Mouse (Mus musculus) regulatory T cell (primary cell): ENCODE data around the gene Prkca.

Experiments used
- in situ Hi-C: fragments of 300-600 bp; cut with MboI, MseI; formaldehyde crosslinking; loops from one replicate; pipeline ENCODE4 v1.15.1; 2025; ENCODE audit warnings: high pct_unique_total_duplicates

The Prkca gene

DNA sequence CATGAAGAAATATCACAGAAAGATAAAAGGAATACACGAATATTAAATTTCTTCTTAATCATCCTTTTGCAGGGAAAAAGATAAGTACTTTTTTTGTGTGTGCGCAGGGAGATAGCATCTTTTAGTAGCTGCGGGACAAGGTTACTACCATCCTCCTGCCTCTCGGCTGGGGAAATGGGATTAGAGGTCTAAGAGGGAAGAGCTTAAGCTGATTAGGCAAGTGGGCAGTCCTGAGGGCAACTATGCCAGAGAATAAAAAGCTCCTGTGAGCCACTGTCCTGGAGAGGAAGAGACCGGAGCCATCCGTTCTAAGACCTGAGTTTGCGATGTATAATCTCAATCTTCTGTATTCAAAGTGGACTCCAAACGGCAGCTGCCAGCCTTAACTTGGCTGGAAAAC lies 45.8 kb downstream of the Prkca start:
- in situ Hi-C loops: no loop called here

DNA sequence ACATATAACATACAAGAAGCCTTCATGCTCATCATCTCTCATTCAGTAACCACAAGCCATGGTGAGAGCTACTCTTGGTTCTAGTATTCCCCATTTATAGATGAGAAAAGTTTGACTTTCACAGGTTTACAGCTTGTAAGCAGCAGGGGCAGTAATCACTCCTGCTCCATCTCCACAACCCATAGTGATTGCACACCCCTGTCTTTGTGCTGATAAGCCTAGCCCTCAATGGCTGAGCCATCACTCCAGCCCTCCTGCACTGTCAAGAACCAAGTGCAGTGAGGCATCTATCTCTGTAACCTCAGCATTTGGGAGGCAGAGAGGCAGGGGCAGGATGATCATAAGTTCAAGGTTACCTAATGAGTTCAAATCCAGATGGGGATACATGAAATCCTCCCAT lies 48.4 kb downstream of the Prkca start:
- in situ Hi-C loops: no loop called here

DNA sequence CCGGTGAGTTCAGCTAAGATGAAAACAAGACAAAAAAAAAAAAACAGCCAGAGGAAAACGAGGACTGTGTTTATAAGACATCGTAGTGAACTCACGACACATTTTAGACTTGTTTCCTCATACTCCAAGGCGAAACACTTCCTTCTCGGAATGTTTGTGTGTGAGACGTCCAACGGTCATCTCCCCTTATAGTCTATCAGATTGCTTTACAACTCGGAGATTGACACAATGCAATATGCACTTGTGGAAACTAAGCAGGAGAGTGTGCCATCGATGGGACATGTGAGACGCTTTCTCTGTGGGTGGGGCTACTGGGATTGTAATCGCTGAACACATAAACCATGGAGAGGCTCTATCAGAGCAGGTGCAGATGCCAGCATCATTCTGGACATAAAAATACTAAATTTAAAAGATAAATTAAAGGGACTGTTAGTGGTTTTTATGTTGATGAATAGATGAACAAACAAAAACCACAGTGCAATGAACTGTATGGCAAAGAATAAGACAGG lies 49.4 kb downstream of the Prkca start:
- in situ Hi-C loops: no loop called here

DNA sequence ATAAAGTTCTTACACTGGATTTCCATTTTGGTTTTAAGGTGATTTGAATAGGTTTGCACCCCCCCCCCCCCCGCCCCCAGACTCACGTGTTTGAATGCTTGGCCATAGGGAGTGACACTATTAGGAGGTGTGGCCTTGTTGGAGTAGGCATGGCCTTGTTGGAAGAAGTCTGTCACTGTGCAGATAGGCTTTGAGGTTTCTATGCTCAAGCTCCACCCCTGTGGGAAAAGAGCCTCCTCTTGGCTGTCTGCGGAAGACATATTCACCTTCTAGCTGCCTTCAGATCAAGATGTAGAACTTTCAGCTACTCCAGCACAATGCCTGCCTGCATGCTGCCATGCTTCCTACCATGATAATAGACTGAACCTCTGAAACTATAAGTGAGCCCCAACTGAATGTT lies 49.9 kb downstream of the Prkca start:
- in situ Hi-C loops: no loop called here

DNA sequence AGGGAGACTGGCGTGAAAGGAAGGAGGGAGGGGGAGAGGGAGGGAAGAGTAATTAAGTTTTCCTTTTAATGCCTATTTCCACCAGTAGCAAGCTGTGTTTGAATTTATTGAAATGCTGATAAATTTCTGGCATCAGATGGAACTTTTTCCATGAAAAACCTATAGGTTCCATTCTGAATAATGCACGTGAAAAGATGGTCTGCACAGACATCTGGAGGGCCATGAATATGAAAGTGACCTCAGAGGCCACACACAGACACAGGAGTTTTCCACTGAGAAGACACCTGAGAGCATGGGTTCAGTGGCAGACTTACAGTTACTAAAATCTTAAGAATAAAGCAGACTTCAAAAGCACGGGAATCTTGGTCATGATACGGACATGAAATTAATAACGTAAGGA lies 54.5 kb downstream of the Prkca start:
- in situ Hi-C loops: no loop called here

DNA sequence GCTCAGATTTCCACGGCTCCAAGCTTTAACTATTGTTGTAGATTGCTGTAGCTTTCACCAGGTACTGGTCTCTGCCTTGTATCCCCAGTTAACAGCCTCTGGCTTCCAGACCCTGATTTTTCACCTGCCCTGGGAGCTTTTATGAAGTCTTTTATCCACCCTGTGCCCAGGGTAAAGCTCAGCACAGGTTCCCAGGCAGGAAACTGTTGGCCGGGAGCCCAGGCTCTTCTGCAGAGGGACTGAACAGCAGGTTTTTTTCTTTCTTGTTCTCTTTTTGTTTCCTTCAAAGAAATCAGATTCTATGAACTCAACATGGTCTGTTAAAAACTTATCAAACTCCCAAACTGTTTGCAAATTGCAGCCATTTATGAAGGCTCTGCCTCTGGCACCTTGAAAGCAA lies 56.4 kb downstream of the Prkca start:
- in situ Hi-C loops: no loop called here

DNA sequence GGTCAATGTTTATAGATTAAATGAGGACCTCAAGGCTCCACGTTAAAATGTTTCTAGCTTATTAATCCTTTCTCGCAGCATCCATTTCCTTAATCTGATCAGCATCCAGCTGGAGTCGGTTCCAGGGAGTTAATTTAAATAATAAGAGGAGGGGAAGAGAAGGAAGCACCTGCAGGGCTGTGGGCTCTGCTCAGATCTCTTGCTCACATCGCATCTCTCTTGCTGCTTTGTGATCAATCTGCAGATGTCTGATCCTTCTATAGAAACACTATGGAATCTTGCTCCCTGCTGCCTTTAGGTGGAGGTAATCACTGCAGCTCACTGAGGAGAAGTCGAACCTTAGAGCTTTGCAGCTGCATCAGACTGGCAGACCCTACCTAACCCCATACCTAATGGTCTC lies 58.7 kb downstream of the Prkca start:
- in situ Hi-C loops: no loop called here

DNA sequence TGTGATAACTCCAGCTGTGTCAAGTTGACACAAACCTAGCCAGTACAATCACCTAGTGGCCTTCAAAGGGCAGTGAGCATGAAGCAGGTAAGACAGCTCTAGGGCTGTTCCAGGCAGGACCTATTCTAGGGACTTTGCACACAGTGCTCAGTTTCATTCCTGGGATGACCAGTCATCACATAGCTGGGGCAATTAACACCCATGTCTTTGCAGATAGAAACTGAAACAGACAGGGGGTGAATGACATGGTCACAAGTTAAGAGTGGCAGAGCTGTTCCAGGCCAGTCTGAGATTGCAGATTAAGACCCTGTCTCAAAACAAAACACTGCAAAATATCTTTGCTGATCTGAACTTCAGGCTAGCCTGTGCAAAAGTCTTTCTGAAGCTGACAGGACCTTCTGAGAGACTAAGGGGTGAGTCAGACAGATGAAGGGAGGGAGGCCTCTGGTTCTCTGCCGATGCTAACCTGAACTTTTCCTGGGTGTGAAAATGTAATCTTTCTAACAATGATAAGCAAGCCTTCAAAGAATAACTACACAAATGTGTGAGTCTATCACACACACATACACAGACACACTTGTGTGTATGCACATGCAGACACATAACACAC lies 60.8 kb downstream of the Prkca start:
- in situ Hi-C loops: loop anchor here (5.0 kb wide), 1 partner anchor 61 kb away; no protein-coding TSS in a partner anchor

DNA sequence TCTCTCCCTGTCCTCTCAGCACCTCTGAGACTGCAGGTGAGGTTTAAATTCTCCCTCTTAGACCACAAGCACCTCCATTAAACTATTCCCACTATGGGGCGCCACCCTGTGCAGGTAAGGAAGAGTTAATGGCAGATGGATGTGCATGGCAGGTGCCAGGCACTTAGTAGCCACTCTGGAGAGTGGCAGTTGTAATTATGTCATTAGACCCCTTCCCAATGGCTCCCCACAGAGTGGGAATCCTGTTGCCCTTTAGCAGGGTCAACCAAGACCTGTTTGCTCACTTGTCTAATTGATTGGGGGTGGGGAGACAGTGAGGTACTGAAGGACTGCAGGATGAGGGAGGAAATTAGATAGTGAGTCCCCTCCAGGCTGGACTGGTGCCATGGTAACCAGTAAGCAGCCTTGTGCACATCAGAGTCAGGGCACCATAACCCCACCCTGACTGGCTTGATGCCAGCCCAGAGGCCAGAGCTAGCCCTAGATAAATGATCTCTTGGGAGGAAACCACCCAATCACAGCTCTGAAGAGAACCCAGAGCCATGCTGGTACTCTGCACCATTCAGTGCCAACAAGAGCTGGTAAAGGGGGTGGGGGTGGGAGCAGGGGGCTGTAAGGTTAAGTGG lies 63.9 kb downstream of the Prkca start:
- in situ Hi-C loops: loop anchor here (5.0 kb wide), 1 partner anchor 58 kb away; no protein-coding TSS in a partner anchor

DNA sequence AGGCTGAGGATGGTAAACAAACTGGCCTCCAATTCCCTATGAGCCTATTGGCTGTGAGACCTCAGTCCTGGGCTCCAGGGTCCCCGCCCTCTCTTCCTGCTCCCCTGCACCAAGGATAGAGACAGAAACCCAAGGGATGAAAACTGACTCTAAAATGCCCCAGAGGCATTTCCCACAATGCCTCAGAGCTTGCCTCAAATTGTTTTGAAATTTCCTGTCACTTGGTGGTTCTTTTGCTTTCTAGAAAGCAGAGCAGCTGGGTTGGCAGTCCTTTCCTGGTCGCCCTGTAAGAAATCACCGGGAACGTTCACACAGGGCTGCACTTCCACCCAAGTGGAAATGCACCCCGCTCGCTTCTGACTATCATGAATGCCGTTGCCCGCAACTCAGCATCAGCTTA lies 66.6 kb downstream of the Prkca start:
- in situ Hi-C loops: no loop called here

DNA sequence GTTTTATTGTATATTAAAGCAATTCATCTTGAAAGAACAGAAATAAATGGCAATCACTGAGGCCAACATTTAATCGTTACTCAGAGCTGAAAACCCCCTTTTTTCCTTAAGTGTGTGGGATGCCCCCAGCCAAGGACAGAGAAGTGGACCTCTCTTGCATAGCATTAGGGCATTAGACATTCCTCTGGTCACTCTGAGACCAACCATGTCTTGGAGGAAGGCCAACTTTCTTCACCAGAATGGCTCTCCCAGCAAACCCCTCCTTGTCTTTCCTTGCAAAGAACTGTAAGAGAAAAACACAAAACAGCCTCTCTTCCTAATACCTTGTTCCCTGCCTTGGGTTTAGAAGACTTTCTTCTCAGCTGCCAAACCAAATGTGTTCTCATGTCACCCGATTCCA lies 67.6 kb downstream of the Prkca start:
- in situ Hi-C loops: no loop called here

DNA sequence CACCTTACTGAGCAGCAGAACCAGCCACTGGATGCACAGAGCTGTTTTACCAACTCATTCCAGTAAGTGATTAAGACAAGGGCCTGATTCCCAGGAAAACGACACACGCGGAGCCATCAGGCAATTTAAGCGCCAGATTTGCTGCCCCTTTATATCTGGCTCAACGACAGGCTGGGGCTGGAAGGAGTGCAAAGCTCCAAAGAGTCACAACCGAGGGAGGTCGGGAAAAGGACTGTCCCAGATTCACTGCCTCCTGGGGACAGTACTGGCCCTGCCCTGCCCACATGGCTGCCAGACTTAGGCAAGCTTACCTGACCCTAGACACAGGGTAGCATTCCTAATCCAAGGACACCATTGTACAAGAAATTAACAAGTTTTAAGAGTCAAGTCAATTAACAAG lies 69.7 kb downstream of the Prkca start:
- in situ Hi-C loops: loop anchor here (5.0 kb wide), 1 partner anchor 72 kb away; no protein-coding TSS in a partner anchor

DNA sequence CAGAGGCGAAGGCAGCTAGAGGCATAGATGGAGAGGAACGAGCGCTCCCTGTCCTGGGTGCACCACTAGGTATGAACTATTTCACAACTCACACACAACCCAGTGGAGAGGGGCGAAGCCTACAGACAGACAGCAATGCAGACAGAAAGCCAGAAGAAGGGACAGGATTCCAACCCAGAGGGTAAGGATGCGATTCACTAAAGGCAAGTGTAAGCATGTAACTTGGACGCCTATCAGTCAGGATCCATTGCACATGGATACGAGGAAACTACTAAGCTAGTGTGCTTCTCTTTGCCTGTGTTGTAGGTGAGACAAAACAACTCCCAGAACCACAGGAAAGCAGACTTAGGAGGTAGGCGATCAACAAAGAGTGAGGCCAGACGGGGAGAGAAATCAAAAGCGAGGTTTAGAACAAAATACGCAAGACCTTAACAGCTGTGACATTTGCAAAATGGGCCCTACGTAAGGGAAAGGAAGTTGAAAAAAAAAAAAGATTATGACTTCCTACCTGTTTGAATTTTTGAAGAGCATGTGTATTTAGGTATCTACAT lies 70.2 kb downstream of the Prkca start:
- in situ Hi-C loops: loop anchor here (5.0 kb wide), 1 partner anchor 71 kb away; no protein-coding TSS in a partner anchor

DNA sequence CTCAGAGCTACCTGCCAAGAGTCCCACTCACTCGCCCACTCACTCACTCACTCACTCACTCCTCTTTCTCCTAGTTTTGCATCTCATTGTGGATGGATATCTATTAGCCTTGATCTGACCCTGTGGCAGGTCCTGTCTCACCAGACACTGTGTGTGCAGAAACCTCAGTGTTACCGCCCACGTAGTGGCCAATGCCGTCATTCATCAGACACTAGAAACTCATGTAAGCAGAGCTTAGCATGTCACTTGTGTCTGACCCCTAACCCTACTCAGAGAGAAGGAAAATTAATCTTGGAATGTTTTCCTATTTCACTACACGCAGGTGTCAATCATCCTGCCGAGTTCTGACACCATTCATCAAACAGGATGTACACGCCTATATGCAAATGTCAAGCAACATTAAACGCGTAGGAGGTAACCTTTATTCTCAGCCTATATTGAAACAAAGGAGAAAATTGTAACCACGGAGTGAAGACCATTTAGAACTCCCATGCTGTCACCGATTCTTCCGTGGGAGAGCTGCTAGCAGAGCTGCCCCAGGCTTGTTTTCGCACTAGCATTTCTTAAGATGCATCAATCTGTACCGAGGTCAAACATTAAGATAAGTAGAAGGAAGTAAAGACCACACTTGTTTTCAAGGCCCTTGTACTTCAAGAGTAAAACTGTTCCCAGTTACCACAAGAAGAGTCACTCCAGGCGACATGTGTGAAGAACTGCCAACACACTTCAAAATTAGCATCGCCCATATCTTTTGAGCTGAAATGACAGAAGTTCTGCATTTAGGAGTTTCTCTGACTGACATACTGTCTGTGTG lies 70.9 kb downstream of the Prkca start:
- in situ Hi-C loops: loop anchor here (5.0 kb wide), 1 partner anchor 71 kb away; no protein-coding TSS in a partner anchor

DNA sequence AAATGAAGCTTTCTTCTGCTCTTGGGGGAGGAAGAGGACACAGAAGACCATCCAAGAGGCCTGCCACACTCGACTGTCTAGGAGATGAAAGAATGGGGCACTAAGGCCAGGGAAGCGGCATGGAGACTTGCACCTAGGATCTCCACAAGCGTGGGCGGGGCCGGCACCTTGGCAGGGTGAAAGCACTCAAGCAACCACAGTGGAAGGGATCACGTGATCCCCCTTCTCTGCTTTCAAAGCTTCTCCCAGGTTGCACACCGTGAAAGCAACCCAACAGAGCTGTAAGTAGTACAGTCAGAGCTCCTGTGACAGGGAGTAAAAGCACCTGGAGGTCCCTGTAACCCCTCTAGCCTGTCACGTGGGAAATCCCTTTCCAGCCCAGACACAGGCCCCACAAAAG lies 72.4 kb downstream of the Prkca start:
- in situ Hi-C loops: loop anchor here (5.0 kb wide), 1 partner anchor 69 kb away; no protein-coding TSS in a partner anchor

DNA sequence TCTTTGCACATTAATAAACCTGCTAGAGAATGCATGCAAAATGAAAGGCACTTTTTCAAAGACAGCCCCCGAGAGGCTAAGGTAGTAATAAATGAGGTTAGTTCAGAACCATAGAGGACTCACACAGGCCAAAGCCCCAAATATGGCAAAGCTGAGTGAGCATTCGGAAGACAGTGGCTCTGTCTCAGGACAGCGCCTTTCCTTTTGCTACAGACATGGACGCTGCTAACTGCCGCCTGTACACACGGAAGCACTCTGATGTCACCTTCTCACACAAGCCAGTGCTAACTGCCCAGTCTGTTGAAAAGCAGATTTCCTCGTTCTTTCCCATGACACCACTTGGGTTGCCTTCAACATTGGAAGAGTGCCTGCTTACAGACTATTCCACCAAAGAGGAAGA lies 74.2 kb downstream of the Prkca start:
- in situ Hi-C loops: loop anchor here (10.0 kb wide), 1 partner anchor 735 kb away; no protein-coding TSS in a partner anchor

DNA sequence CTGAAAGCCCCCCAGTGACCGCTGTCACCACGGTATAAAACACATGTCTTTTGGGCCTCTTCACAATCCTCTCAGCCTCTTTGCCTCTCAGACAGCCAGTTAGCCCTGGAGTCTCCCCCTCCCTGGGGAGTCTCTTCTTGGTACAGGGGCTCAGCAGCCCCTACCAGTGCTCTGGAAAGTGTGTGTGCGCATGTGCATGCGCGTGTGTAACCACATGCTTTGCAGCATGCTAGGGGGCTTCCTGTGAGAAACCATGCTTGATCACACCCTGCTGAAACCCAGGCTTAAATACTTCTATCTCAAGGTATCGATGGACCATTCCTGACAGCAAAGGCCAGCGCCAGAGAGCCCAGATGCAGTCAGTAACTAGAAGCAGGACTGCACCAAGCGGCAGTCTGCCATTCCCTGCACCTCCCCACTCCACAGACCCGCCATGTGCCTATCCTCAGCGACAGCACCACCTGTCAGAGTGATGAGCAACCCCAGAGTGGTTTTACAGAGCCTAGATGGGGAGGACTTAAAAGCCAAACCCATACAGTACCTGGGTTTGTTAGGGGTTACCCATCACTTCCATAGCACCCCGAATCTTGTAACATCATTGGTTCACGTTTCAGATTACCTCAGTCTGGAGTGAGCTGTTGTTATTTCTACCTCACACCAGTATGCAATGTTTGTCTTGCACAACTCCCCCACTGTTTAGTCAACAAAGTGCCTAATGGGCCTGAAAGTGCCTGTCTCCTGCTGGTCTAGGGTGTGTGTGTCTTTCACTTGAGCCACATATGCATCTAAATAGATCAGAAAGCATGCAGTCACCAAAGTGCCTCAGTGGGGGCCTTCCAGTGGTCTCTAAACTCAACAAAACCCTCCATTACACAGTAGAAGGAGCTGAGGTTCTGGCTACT lies 75.1 kb downstream of the Prkca start:
- in situ Hi-C loops: loop anchor here (10.0 kb wide), 1 partner anchor 734 kb away; no protein-coding TSS in a partner anchor

DNA sequence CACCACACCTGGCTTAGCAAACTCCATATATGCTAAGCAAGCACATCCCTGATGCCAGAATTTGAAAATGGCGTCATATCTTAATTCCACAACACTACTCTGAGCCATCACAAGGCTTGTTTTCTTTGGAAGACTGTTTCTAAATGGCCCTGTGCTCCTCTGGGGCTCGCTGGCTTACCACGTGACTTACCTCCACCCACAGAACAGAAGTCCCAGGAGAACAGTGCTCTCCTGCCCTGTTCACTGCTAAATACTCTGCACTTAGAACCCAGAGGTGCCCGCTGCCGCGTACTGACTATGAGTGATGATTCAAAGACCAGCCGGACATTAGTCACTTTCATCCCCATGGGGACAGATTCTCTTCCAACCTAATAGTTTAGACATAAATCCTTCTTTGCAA lies 75.9 kb downstream of the Prkca start:
- in situ Hi-C loops: loop anchor here (10.0 kb wide), 1 partner anchor 733 kb away; no protein-coding TSS in a partner anchor

DNA sequence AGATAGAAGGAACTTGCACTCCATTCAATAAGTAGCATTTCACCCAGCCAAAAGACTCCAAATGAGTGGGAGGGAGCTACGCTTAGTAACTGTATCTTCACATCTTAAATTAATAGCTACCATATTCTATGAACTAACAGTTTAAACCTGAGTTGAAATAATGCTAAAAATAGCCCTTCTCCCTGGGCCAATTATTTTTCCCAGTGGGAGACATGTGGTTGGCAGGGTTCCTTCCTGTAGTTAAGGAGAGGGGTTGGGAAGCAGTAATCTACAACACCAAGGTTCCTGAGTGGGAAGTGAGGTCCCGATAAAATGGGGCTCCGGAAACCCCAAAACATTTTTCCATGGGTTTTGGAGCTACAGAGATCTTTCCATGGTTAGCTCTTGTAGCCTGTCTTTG lies 76.7 kb downstream of the Prkca start:
- in situ Hi-C loops: loop anchor here (10.0 kb wide), 1 partner anchor 732 kb away; no protein-coding TSS in a partner anchor

DNA sequence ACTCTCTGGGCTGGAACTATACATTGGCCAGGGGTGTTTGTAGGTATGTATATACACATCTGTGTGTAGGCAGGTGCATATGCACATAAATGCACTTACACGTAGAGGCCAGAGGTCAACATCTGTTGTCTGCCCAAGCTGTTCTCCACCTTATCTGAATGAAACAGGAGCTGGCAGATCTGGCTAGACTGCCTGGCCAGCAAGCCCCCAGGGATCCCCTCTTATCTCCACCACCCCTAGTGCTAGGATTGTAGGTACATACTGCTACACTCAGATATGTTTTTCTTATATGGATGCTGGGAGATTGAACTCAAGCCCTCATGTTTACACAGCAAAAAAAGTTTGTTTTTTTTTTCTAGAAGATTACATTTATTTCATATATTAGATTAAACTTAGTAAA lies 79.9 kb downstream of the Prkca start:
- in situ Hi-C loops: loop anchor here (10.0 kb wide), 1 partner anchor 729 kb away; no protein-coding TSS in a partner anchor

DNA sequence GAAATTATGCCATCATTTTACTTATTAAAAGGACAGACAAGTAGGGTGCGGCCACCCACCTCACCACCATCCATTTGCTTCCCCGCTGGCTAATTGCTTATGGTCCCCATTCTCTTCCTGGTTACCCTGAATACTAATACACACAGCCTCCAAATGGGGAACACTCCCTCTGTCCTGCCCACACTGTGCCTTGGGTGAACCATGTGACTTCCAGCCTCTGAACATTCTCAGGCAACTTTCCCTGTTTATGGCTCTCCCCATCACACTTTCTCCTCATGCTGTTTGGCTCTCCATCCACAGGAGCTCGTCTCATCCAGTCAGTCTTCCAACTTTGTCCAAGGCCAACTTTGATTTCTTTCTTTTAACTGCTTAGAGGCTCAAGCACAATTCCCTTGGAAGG lies 80.3 kb downstream of the Prkca start:
- in situ Hi-C loops: loop anchor here (10.0 kb wide), 1 partner anchor 729 kb away; no protein-coding TSS in a partner anchor
